Mouse (Mus musculus): ENCODE results near the gene Ugt1a1. TPM values are rescaled to one million over a fixed set of nuclear protein-coding genes. Genes with fewer than 3 reads are reported as not detected.

Ugt1a1 gene
- polyA plus RNA-seq, 1 experiment, result not detected

DNA sequence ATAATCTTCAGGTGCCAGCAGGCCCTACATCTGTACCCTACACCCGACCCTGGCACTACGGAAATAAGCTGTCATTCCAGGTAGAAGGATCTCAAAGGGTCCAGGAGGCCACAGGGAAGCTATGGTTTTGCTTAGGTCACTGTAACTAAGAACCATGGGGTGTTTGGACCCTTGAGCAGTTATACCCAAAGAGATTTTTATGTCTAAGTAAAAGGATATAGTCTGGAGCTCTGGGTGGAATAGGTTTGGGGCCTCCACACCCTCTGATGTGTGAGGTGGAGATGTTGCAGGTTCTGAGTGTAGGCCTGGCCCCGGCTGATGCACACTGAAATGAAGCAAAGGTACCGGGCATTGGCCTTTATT is 22.5 kb downstream of the Ugt1a1 start:
- H3K4me3 ChIP-seq (ENCODE audit: low read depth, low read length), result no peak overlapping the region

GRCm38 (mm10) chr1:88234646-88235045 is 22.9 kb downstream of the Ugt1a1 start:
- H3K9ac ChIP-seq (ENCODE audit: low read depth, poor library complexity, severe bottlenecking), result no peak overlapping the region
- H3K27ac ChIP-seq (ENCODE audit: insufficient read depth, low read length), result no peak overlapping the region
- no peak for TF ChIP-seq CTCF (IDR thresholded peaks at IDR 0.05; ENCODE audit: low read depth, low read length)
- TF ChIP-seq POLR2A (IDR thresholded peaks at IDR 0.05; ENCODE audit: insufficient read depth, low read length), result no peak
- TF ChIP-seq EP300 (IDR thresholded peaks at IDR 0.05; ENCODE audit: insufficient read depth, low read depth, low read length), result no peak
- no peaks in the 10 kb centered on the region for H3K4me1 ChIP-seq (ENCODE audit: control insufficient read depth, insufficient read depth, low read length)
- H3K36me3 ChIP-seq (ENCODE audit: control insufficient read depth, insufficient read depth, low read length, poor library complexity, severe bottlenecking), result no peaks in the 10 kb centered on the region
- H3K9me3 ChIP-seq (replicated peaks; ENCODE audit: control insufficient read depth, insufficient read depth, low read length, poor library complexity, severe bottlenecking), result no peaks in the 10 kb centered on the region
- no peaks in the 10 kb centered on the region for H3K27me3 ChIP-seq (ENCODE audit: control insufficient read depth, insufficient read depth, low read length, poor library complexity, severe bottlenecking)
- H3K4me3 ChIP-seq (ENCODE audit: low read depth, low read length), result no peak overlapping the region

More for the DNA sequence above, 22.5 kb downstream of the Ugt1a1 start:
- Histone ChIP-seq H3K9ac (ENCODE audit: low read depth, poor library complexity, severe bottlenecking) (no peak overlapping the region), H3K36me3 (ENCODE audit: control insufficient read depth, insufficient read depth, low read length, poor library complexity, severe bottlenecking) (no peaks in the 10 kb centered on the region), H3K9me3 (replicated peaks; ENCODE audit: control insufficient read depth, insufficient read depth, low read length, poor library complexity, severe bottlenecking) (no peaks in the 10 kb centered on the region), H3K4me1 (ENCODE audit: control insufficient read depth, insufficient read depth, low read length) (no peaks in the 10 kb centered on the region), H3K27ac (ENCODE audit: insufficient read depth, low read length) (no peak overlapping the region), H3K27me3 (ENCODE audit: control insufficient read depth, insufficient read depth, low read length, poor library complexity, severe bottlenecking) (no peaks in the 10 kb centered on the region)
- no peak for TF ChIP-seq EP300 (IDR thresholded peaks at IDR 0.05; ENCODE audit: insufficient read depth, low read depth, low read length)
- TF ChIP-seq POLR2A (IDR thresholded peaks at IDR 0.05; ENCODE audit: insufficient read depth, low read length), result no peak
- no peak for TF ChIP-seq CTCF (IDR thresholded peaks at IDR 0.05; ENCODE audit: low read depth, low read length)

DNA sequence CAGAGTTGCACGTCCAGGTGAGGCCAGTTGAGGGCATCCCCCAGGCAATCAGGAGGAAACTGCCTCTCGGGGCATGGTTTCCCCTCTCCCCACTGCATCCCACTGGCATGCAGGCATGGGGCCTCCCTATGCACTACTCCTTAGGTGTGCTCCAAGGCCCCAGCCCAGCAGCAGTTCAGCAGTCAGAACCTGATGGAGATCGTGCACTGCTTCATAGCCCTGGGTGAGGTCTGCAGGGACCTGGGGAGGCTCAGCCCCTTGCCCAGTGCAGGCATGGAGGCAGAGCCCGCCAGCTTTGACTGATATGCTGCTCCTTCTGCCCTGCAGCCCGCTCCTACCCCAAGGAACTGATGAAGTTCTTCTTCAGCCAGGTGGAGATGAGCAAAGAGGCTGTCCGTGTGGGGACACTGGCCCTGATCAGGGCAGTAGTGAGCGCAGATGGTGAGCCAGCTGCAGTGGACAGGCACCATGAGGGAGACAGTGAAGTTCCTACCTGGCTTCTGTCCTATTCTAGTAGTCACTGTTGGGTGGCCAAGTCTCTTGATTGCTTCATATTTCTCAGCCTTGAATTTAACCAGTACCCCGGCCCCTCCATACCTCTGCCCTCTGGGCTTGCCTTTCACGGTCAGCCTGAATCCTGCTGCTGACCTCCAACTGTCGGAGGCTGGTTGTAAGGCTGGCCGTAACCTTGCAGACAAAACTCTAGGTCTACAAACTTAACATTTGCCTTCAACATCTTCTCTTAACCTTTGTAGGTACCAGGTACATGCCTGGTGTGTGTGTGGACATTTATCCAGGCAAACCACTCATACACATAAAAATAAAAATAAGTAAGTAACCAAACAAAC is 23.5 kb downstream of the Ugt1a1 start:
- Histone ChIP-seq H3K4me3 (ENCODE audit: low read depth, low read length) (no peak overlapping the region), H3K4me1 (ENCODE audit: control insufficient read depth, insufficient read depth, low read length) (no peaks in the 10 kb centered on the region), H3K9ac (ENCODE audit: low read depth, poor library complexity, severe bottlenecking) (no peak overlapping the region), H3K9me3 (replicated peaks; ENCODE audit: control insufficient read depth, insufficient read depth, low read length, poor library complexity, severe bottlenecking) (no peaks in the 10 kb centered on the region), H3K27me3 (ENCODE audit: control insufficient read depth, insufficient read depth, low read length, poor library complexity, severe bottlenecking) (no peaks in the 10 kb centered on the region), H3K27ac (ENCODE audit: insufficient read depth, low read length) (no peak overlapping the region), H3K36me3 (ENCODE audit: control insufficient read depth, insufficient read depth, low read length, poor library complexity, severe bottlenecking) (no peaks in the 10 kb centered on the region)
- no peak for TF ChIP-seq POLR2A (IDR thresholded peaks at IDR 0.05; ENCODE audit: insufficient read depth, low read length)
- no peak for TF ChIP-seq EP300 (IDR thresholded peaks at IDR 0.05; ENCODE audit: insufficient read depth, low read depth, low read length)
- TF ChIP-seq CTCF (IDR thresholded peaks at IDR 0.05; ENCODE audit: low read depth, low read length), result no peak

- no peaks in the 10 kb centered on the region for H3K9me3 ChIP-seq (replicated peaks; ENCODE audit: control insufficient read depth, insufficient read depth, low read length, poor library complexity, severe bottlenecking)
- no peaks in the 10 kb centered on the region for H3K36me3 ChIP-seq (ENCODE audit: control insufficient read depth, insufficient read depth, low read length, poor library complexity, severe bottlenecking)
- H3K4me1 ChIP-seq (ENCODE audit: control insufficient read depth, insufficient read depth, low read length), result no peaks in the 10 kb centered on the region
- no peak overlapping the region for H3K27ac ChIP-seq (ENCODE audit: insufficient read depth, low read length)
- TF ChIP-seq EP300 (IDR thresholded peaks at IDR 0.05; ENCODE audit: insufficient read depth, low read depth, low read length), result no peak
- no peak for TF ChIP-seq POLR2A (IDR thresholded peaks at IDR 0.05; ENCODE audit: insufficient read depth, low read length)
- TF ChIP-seq CTCF (IDR thresholded peaks at IDR 0.05; ENCODE audit: low read depth, low read length), result no peak
- H3K27me3 ChIP-seq (ENCODE audit: control insufficient read depth, insufficient read depth, low read length, poor library complexity, severe bottlenecking), result no peaks in the 10 kb centered on the region
- no peak overlapping the region for H3K4me3 ChIP-seq (ENCODE audit: low read depth, low read length)
- H3K9ac ChIP-seq (ENCODE audit: low read depth, poor library complexity, severe bottlenecking), result no peak overlapping the region
Observed at GRCm38 (mm10) chr1:88235894-88236415, 24.2 kb downstream of the Ugt1a1 start.

- no peak for TF ChIP-seq POLR2A (IDR thresholded peaks at IDR 0.05; ENCODE audit: insufficient read depth, low read length)
- TF ChIP-seq EP300 (IDR thresholded peaks at IDR 0.05; ENCODE audit: insufficient read depth, low read depth, low read length), result no peak
- no peak for TF ChIP-seq CTCF (IDR thresholded peaks at IDR 0.05; ENCODE audit: low read depth, low read length)
- Histone ChIP-seq H3K27ac (ENCODE audit: insufficient read depth, low read length) (no peak overlapping the region), H3K4me1 (ENCODE audit: control insufficient read depth, insufficient read depth, low read length) (no peaks in the 10 kb centered on the region), H3K4me3 (ENCODE audit: low read depth, low read length) (no peak overlapping the region), H3K27me3 (ENCODE audit: control insufficient read depth, insufficient read depth, low read length, poor library complexity, severe bottlenecking) (no peaks in the 10 kb centered on the region), H3K36me3 (ENCODE audit: control insufficient read depth, insufficient read depth, low read length, poor library complexity, severe bottlenecking) (no peaks in the 10 kb centered on the region), H3K9me3 (replicated peaks; ENCODE audit: control insufficient read depth, insufficient read depth, low read length, poor library complexity, severe bottlenecking) (no peaks in the 10 kb centered on the region), H3K9ac (ENCODE audit: low read depth, poor library complexity, severe bottlenecking) (no peak overlapping the region)
Observed at GRCm38 (mm10) chr1:88237311-88237710, 25.6 kb downstream of the Ugt1a1 start.

- no peak overlapping the region for H3K9ac ChIP-seq (ENCODE audit: low read depth, poor library complexity, severe bottlenecking)
- no peaks in the 10 kb centered on the region for H3K27me3 ChIP-seq (ENCODE audit: control insufficient read depth, insufficient read depth, low read length, poor library complexity, severe bottlenecking)
- H3K36me3 ChIP-seq (ENCODE audit: control insufficient read depth, insufficient read depth, low read length, poor library complexity, severe bottlenecking), result no peaks in the 10 kb centered on the region
- H3K4me3 ChIP-seq (ENCODE audit: low read depth, low read length), result no peak overlapping the region
- H3K9me3 ChIP-seq (replicated peaks; ENCODE audit: control insufficient read depth, insufficient read depth, low read length, poor library complexity, severe bottlenecking), result no peaks in the 10 kb centered on the region
- TF ChIP-seq POLR2A (IDR thresholded peaks at IDR 0.05; ENCODE audit: insufficient read depth, low read length) (no peak), EP300 (IDR thresholded peaks at IDR 0.05; ENCODE audit: insufficient read depth, low read depth, low read length) (no peak), CTCF (IDR thresholded peaks at IDR 0.05; ENCODE audit: low read depth, low read length) (no peak)
- H3K27ac ChIP-seq (ENCODE audit: insufficient read depth, low read length), result no peak overlapping the region
- no peaks in the 10 kb centered on the region for H3K4me1 ChIP-seq (ENCODE audit: control insufficient read depth, insufficient read depth, low read length)
Observed at GRCm38 (mm10) chr1:88238771-88239170, 27.0 kb downstream of the Ugt1a1 start.

Data from ES-Bruce4 (cell line).